Mouse (Mus musculus) heart, adult 8-10 months (tissue): ENCODE data around the gene Cst12. TPM values are rescaled to one million over a fixed set of nuclear protein-coding genes. Genes with fewer than 3 reads are reported as not detected.

Source experiments
- total RNA-seq, 4 experiments: library from RNA; stranded (reverse); gene quantifications; 2 replicates each; pipeline ENCODE4 v1.2.4; 2022

Gene Cst12
- total RNA-seq, 4 experiments from 2014 or later, result 0.53 to 1.1 TPM; not detected in 2

Other genes with a start within 250 kb of the Cst12 start
- 1 to 10 TPM; 5.6 to 9.1 (median 7.8) TPM for gene Nxt1, start 116.8 kb upstream of the Cst12 start, total RNA-seq
- 10 to 100 TPM; 26.2 to 34.0 (median 28.9) TPM for gene Gzf1, start 108.3 kb upstream of the Cst12 start, total RNA-seq
- gene Napb, start 56.9 kb upstream of the Cst12 start, total RNA-seq, result 1 to 10 TPM; 1.3 to 2.2 (median 1.4) TPM
- gene Cstl1, start 39.0 kb upstream of the Cst12 start, total RNA-seq, result not detected
- not detected for gene Cst11, start 17.9 kb upstream of the Cst12 start, total RNA-seq
- not detected for gene 8030411F24Rik, start 7.4 kb upstream of the Cst12 start, total RNA-seq
- not detected for gene Cst8, start 9.4 kb downstream of the Cst12 start, total RNA-seq
- not detected for gene Cst13, start 30.7 kb downstream of the Cst12 start, total RNA-seq
- gene Cst9, start 45.8 kb downstream of the Cst12 start, total RNA-seq, result 1 to 10 TPM in 1 of 4 experiments, under 1 TPM in 3; 0.54 to 1.1 (median 0.83) TPM
- 1 to 10 TPM in 2 of 4 experiments, under 1 TPM in 2; 0.63 to 1.4 (median 0.89) TPM for gene 9230104L09Rik, start 75.7 kb downstream of the Cst12 start, total RNA-seq
- gene Cst3, start 86.3 kb downstream of the Cst12 start, total RNA-seq, result 1,000 to 10,000 TPM in 1 of 4 experiments, 100 to 1,000 TPM in 3; 949 to 1,042 (median 983) TPM
- not detected for gene Gm1330, start 213.9 kb downstream of the Cst12 start, total RNA-seq
- not detected for gene Gm10750, start 227.9 kb downstream of the Cst12 start, total RNA-seq